ENCODE assay signal across 30 mouse cellular contexts in the genomic region with DNA sequence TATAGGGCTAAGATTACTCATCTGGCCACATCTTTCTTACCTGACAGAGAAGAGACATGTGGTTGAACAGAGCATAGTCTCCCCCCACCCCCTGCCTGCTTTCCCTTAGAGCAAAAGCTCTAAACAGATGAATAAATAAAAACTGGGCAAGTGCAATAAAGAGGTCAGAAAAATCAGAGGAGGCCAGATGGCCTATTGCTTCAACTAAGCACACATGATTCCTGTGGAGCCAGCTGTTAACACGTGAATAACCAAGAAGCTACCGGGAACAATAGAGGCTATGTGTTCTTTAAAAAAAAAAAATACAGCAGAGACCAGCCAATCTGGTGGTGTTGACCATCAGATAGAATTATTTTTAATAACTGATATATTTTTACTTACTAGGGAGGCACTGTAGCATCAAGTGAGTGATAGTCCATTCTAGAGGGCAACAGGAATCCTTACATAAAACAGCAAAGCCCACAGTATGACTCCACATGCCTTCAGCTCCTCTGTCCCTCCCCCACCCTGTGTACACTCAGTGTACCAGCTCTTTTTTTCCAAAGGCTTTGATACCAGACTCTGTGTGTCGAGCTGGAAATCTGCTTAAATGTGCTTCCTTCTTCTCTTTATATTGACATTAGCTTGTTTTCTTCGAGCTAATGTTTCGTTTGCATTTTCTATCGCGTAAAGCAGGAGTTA.
DNase-seq lines count a peak whose midpoint lies in the region; ATAC-seq lines count a peak whose summit lies in the region.
"Had no signal": no experiment of that assay in that cellular context is flagged by ENCODE, and none has a peak within 500 bp of the region (broad histone marks: within the 10 kb centered on the region; RNA-seq: fewer than 3 reads in every experiment).

No protein-coding gene starts in this region.

- no peaks in the 10 kb centered on the region for H3K27me3 ChIP-seq in midbrain, embryonic 10.5 days (ENCODE audit: low read depth, poor library complexity, severe bottlenecking)
- no peaks in the 10 kb centered on the region for H3K27me3 ChIP-seq in midbrain, embryonic 14.5 days (ENCODE audit: control insufficient read depth, insufficient read depth, low read length)
- no peaks in the 10 kb centered on the region for H3K27me3 ChIP-seq in midbrain, embryonic 13.5 days
- H3K27me3 ChIP-seq in stomach, embryonic 16.5 days (ENCODE audit: control insufficient read depth, insufficient read depth, low read length), result no peaks in the 10 kb centered on the region
- H3K27me3 ChIP-seq: embryonic facial prominence, embryonic 13.5 days; heart, embryonic 13.5 days; intestine, embryonic 15.5 days; lung, embryonic 15.5 days; megakaryocyte, embryonic 14.5 days; neural tube, embryonic 15.5 days had no signal

- 0 out of 2 replicates have a peak overlapping the region, but pooled peaks have one; percentile 13 for H3K27ac ChIP-seq in midbrain, embryonic 10.5 days (replicated peaks)
- H3K27ac ChIP-seq in midbrain, embryonic 14.5 days (replicated peaks; ENCODE audit: low read depth, low read length), result no peak overlapping the region
- 0 out of 2 replicates have a peak overlapping the region, but pooled peaks have one; percentile 26 for H3K27ac ChIP-seq in midbrain, embryonic 13.5 days
- H3K27ac ChIP-seq in stomach, embryonic 16.5 days (ENCODE audit: low read length), result peak overlapping the region; percentile 17; the same call in 1 of the 2 replicates
- H3K27ac ChIP-seq: embryonic facial prominence, embryonic 13.5 days; heart, embryonic 13.5 days; intestine, embryonic 15.5 days; kidney, postnatal 0 days; lung, embryonic 15.5 days; neural tube, embryonic 15.5 days had no signal

- no peak for ATAC-seq in midbrain, embryonic 14.5 days (ENCODE audit: low FRiP score, low TSS enrichment)
- ATAC-seq in midbrain, embryonic 13.5 days, result no peak
- ATAC-seq in stomach, embryonic 16.5 days (ENCODE audit: insufficient read depth, low FRiP score), result no peak
- ATAC-seq: forebrain, postnatal 0 days; hindbrain, embryonic 16.5 days; intestine, embryonic 15.5 days had no signal

- peaks cover 16% of the 10 kb centered on the region for H3K4me1 ChIP-seq in midbrain, embryonic 10.5 days
- H3K4me1 ChIP-seq in midbrain, embryonic 14.5 days (ENCODE audit: control insufficient read depth, insufficient read depth, low read length), result no peaks in the 10 kb centered on the region
- peaks cover 3% of the 10 kb centered on the region; the same call in 1 of the 2 replicates for H3K4me1 ChIP-seq in midbrain, embryonic 13.5 days (replicated peaks)
- no peaks in the 10 kb centered on the region for H3K4me1 ChIP-seq in stomach, embryonic 16.5 days (ENCODE audit: control insufficient read depth, insufficient read depth, low read length)
- H3K4me1 ChIP-seq: embryonic facial prominence, embryonic 13.5 days; heart, embryonic 13.5 days; intestine, embryonic 15.5 days; lung, embryonic 15.5 days; megakaryocyte, embryonic 14.5 days; neural tube, embryonic 15.5 days had no signal

- H3K9me3 ChIP-seq in midbrain, embryonic 10.5 days (replicated peaks), result no peaks in the 10 kb centered on the region
- no peaks in the 10 kb centered on the region for H3K9me3 ChIP-seq in midbrain, embryonic 14.5 days (ENCODE audit: control insufficient read depth, low read length)
- no peaks in the 10 kb centered on the region for H3K9me3 ChIP-seq in midbrain, embryonic 13.5 days
- H3K9me3 ChIP-seq in stomach, embryonic 16.5 days (replicated peaks; ENCODE audit: control insufficient read depth, low read length), result no peaks in the 10 kb centered on the region
- H3K9me3 ChIP-seq: embryonic facial prominence, embryonic 13.5 days; heart, embryonic 13.5 days; intestine, embryonic 15.5 days; lung, embryonic 15.5 days; megakaryocyte, embryonic 14.5 days; neural tube, embryonic 15.5 days had no signal

- 68% methylated on average over 7 of the region's 7 CpGs for WGBS in midbrain, embryonic 10.5 days
- 61% methylated on average over 7 of the region's 7 CpGs for WGBS in midbrain, embryonic 14.5 days
- WGBS in midbrain, embryonic 13.5 days, result 59% methylated on average over 7 of the region's 7 CpGs
- 47% methylated on average over 7 of the region's 7 CpGs for WGBS in stomach, embryonic 16.5 days

- no peak overlapping the region for H3K4me3 ChIP-seq in midbrain, embryonic 10.5 days
- H3K4me3 ChIP-seq in midbrain, embryonic 14.5 days (replicated peaks; ENCODE audit: low read depth, low read length), result no peak overlapping the region
- no peak overlapping the region for H3K4me3 ChIP-seq in midbrain, embryonic 13.5 days (replicated peaks)
- no peak overlapping the region for H3K4me3 ChIP-seq in stomach, embryonic 16.5 days (replicated peaks; ENCODE audit: low read length)
- H3K4me3 ChIP-seq: embryonic facial prominence, embryonic 13.5 days; erythroblast, embryonic 14.5 days; heart, embryonic 13.5 days; intestine, embryonic 15.5 days; lung, embryonic 15.5 days; megakaryocyte, embryonic 14.5 days; neural tube, embryonic 15.5 days had no signal

- H3K36me3 ChIP-seq in midbrain, embryonic 10.5 days, result no peaks in the 10 kb centered on the region
- H3K36me3 ChIP-seq in midbrain, embryonic 14.5 days (ENCODE audit: control insufficient read depth, insufficient read depth, low read length), result no peaks in the 10 kb centered on the region
- H3K36me3 ChIP-seq in midbrain, embryonic 13.5 days, result no peaks in the 10 kb centered on the region
- no peaks in the 10 kb centered on the region for H3K36me3 ChIP-seq in stomach, embryonic 16.5 days (ENCODE audit: control insufficient read depth, insufficient read depth, low read length)
- H3K36me3 ChIP-seq: embryonic facial prominence, embryonic 13.5 days; G1E; heart, embryonic 13.5 days; intestine, embryonic 15.5 days; lung, embryonic 15.5 days; neural tube, embryonic 15.5 days had no signal

- peak; percentile 53 for DNase-seq in embryo, embryonic 10 days (ENCODE audit: low spot score)
- no peak for DNase-seq in embryo, embryonic 9.5 days (ENCODE audit: extremely low spot score)
- DNase-seq in midbrain, embryonic 10.5 days (ENCODE audit: low spot score), result no peak
- no peak for DNase-seq in midbrain, embryonic 14.5 days
- no peak for DNase-seq in kidney, adult 8-10 months
- DNase-seq in B cell, adult 2 months, result no peak
- DNase-seq: adrenal gland, adult 8-10 months; cerebellum, adult 2 months; cerebellum, postnatal 14 days; forebrain, postnatal 0 days; gastrocnemius, postnatal 10 days; heart, postnatal 14 days; kidney, adult 2 months; layer of hippocampus, postnatal 36 days; left cerebral cortex, postnatal 4 days; liver; lung, postnatal 4 days; right cerebral cortex, postnatal 4 days had no signal

- H3K4me2 ChIP-seq in midbrain, embryonic 14.5 days (ENCODE audit: low read length), result no peak overlapping the region
- no peak overlapping the region for H3K4me2 ChIP-seq in midbrain, embryonic 13.5 days (replicated peaks)
- no peak overlapping the region for H3K4me2 ChIP-seq in stomach, embryonic 16.5 days (ENCODE audit: low read depth, low read length)
- H3K4me2 ChIP-seq: embryonic facial prominence, embryonic 13.5 days; heart, embryonic 13.5 days; intestine, embryonic 15.5 days; lung, embryonic 15.5 days; neural tube, embryonic 15.5 days had no signal

- H3K9ac ChIP-seq in midbrain, embryonic 14.5 days (replicated peaks; ENCODE audit: low read length), result no peak overlapping the region
- H3K9ac ChIP-seq in midbrain, embryonic 13.5 days (replicated peaks), result no peak overlapping the region
- H3K9ac ChIP-seq in stomach, embryonic 16.5 days (ENCODE audit: low read length), result no peak overlapping the region
- H3K9ac ChIP-seq: embryonic facial prominence, embryonic 13.5 days; forebrain, postnatal 0 days; heart, embryonic 13.5 days; intestine, embryonic 15.5 days; lung, embryonic 15.5 days; neural tube, embryonic 15.5 days had no signal
